In the genomic region with DNA sequence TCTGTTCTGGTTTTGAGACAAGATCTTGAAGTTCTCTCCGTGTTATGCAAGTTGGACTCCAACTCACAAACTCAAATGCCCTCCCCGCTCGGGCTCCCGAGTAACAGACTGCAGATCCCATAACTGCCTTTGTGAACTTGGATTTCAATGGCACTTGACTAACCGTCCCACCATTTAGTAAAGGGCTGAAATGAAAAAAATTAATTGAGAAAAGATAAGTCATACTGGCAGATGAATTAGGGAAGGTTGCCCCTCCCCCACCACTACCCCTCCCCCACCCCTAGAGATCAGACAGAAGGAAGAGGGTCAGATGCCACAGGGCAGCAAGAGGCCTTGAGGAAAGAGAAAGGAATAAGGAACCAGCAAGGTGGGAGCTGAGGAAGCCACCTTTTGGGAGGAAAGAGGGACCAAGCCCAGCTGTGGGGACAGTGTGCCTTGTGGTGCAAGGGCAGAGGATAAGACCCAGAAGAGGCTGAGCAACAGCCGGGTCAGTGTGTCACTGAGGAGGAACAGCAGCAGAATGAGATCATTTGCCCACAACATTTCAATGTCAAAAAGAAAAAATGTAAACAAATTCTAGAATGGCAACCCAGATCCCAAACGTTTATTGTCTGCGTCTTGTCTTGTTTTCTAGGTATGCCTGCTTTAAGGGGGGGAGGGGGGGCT, we compare ENCODE assay signal across 25 mouse cellular contexts. TPM values are rescaled to one million over a fixed set of nuclear protein-coding genes. Genes with fewer than 3 reads are reported as not detected.
DNase-seq lines count a peak whose midpoint lies in the region; ATAC-seq and TF ChIP-seq lines count a peak whose summit lies in the region.
"Had no signal": no experiment of that assay in that cellular context is flagged by ENCODE, and none has a peak within 500 bp of the region (broad histone marks: within the 10 kb centered on the region; RNA-seq: fewer than 3 reads in every experiment).

No protein-coding gene starts in this region.

- H3K9ac ChIP-seq in midbrain, postnatal 0 days (replicated peaks; ENCODE audit: low read length, poor library complexity, severe bottlenecking): no peak overlapping the region
- no peak overlapping the region for H3K9ac ChIP-seq in lung, embryonic 16.5 days (ENCODE audit: low read length)
- H3K9ac ChIP-seq: embryonic facial prominence, embryonic 12.5 days; forebrain, embryonic 15.5 days; heart, embryonic 12.5 days had no signal

- peaks cover 13% of the 10 kb centered on the region for H3K4me1 ChIP-seq in midbrain, embryonic 10.5 days
- H3K4me1 ChIP-seq in midbrain, postnatal 0 days (ENCODE audit: insufficient read depth, low read length): no peaks in the 10 kb centered on the region
- peaks cover 13% of the 10 kb centered on the region for H3K4me1 ChIP-seq in lung, embryonic 16.5 days (replicated peaks; ENCODE audit: control insufficient read depth, insufficient read depth, low read length)
- H3K4me1 ChIP-seq: forebrain, embryonic 15.5 days had no signal

- no peak overlapping the region for H3K4me2 ChIP-seq in midbrain, postnatal 0 days (ENCODE audit: low read depth, low read length, poor library complexity, severe bottlenecking)
- no peak overlapping the region for H3K4me2 ChIP-seq in lung, embryonic 16.5 days (ENCODE audit: low read depth, low read length)
- H3K4me2 ChIP-seq: embryonic facial prominence, embryonic 12.5 days; forebrain, embryonic 15.5 days; heart, embryonic 12.5 days had no signal

- 70% methylated on average over 8 of the region's 8 CpGs for WGBS in midbrain, embryonic 10.5 days
- WGBS in midbrain, postnatal 0 days: 74% methylated on average over 8 of the region's 8 CpGs
- WGBS in lung, embryonic 16.5 days: 55% methylated on average over 8 of the region's 8 CpGs

- DNase-seq in embryo, embryonic 9.5 days (ENCODE audit: extremely low spot score): peak; percentile 10
- DNase-seq in embryo, embryonic 10.5 days (ENCODE audit: low spot score): no peak
- DNase-seq in midbrain, embryonic 10.5 days (ENCODE audit: low spot score): no peak
- DNase-seq in midbrain, postnatal 0 days (ENCODE audit: low spot score): no peak
- DNase-seq in lung, postnatal 36 days: peak; percentile 4
- DNase-seq in gastrocnemius, adult 2 months: no peak
- DNase-seq in heart, adult 9 months (ENCODE audit: low spot score in 2 of 2): no peak
- DNase-seq: cerebellum, adult 18-20 months; cerebellum, adult 9-11 months; cerebellum, postnatal 36 days; embryo, embryonic 11 days; gastrocnemius, postnatal 10 days; heart, adult 18-20 months had no signal

- no peak for ATAC-seq in midbrain, postnatal 0 days (ENCODE audit: low FRiP score)
- ATAC-seq in lung, embryonic 16.5 days (ENCODE audit: low read depth): peak; percentile 72
- ATAC-seq: forebrain, embryonic 15.5 days; hindbrain, embryonic 16.5 days; inflammation-experienced regulatory T-cells, adult 6 months had no signal

- TF ChIP-seq CTCF in midbrain, postnatal 0 days (IDR thresholded peaks at IDR 0.05): no peak
- no peak for TF ChIP-seq CTCF in gastrocnemius, adult 2 months (IDR thresholded peaks at IDR 0.05)

- H3K4me3 ChIP-seq in midbrain, embryonic 10.5 days: no peak overlapping the region
- H3K4me3 ChIP-seq in midbrain, postnatal 0 days (ENCODE audit: low read depth, low read length): no peak overlapping the region
- no peak overlapping the region for H3K4me3 ChIP-seq in lung, embryonic 16.5 days (ENCODE audit: low read length)
- H3K4me3 ChIP-seq in gastrocnemius, adult 2 months: no peak overlapping the region
- H3K4me3 ChIP-seq: embryonic facial prominence, embryonic 12.5 days; forebrain, embryonic 15.5 days; heart, embryonic 12.5 days had no signal

- intact Hi-C loops in gastrocnemius, adult 2 months (cut with DNase I): no loop called here

- no peaks in the 10 kb centered on the region for H3K27me3 ChIP-seq in midbrain, embryonic 10.5 days (ENCODE audit: low read depth, poor library complexity, severe bottlenecking)
- H3K27me3 ChIP-seq in midbrain, postnatal 0 days (ENCODE audit: insufficient read depth, low read length): no peaks in the 10 kb centered on the region
- H3K27me3 ChIP-seq in lung, embryonic 16.5 days (ENCODE audit: control insufficient read depth, insufficient read depth, low read depth, low read length): no peaks in the 10 kb centered on the region
- H3K27me3 ChIP-seq: embryonic facial prominence, embryonic 12.5 days; forebrain, embryonic 15.5 days; heart, embryonic 12.5 days had no signal

- H3K36me3 ChIP-seq in midbrain, embryonic 10.5 days: no peaks in the 10 kb centered on the region
- no peaks in the 10 kb centered on the region for H3K36me3 ChIP-seq in midbrain, postnatal 0 days (ENCODE audit: insufficient read depth, low read length)
- no peaks in the 10 kb centered on the region for H3K36me3 ChIP-seq in lung, embryonic 16.5 days (ENCODE audit: control insufficient read depth, insufficient read depth, low read length)
- H3K36me3 ChIP-seq: embryonic facial prominence, embryonic 12.5 days; forebrain, embryonic 15.5 days; heart, embryonic 12.5 days had no signal

- no peaks in the 10 kb centered on the region for H3K9me3 ChIP-seq in midbrain, embryonic 10.5 days (replicated peaks)
- H3K9me3 ChIP-seq in midbrain, postnatal 0 days (ENCODE audit: low read length): no peaks in the 10 kb centered on the region
- H3K9me3 ChIP-seq in lung, embryonic 16.5 days (ENCODE audit: control insufficient read depth, low read length): no peaks in the 10 kb centered on the region
- H3K9me3 ChIP-seq: embryonic facial prominence, embryonic 12.5 days; forebrain, embryonic 15.5 days; heart, embryonic 12.5 days had no signal

- H3K27ac ChIP-seq in midbrain, embryonic 10.5 days (replicated peaks): peak overlapping the region; percentile 39
- H3K27ac ChIP-seq in midbrain, postnatal 0 days (ENCODE audit: low read depth, low read length): no peak overlapping the region
- H3K27ac ChIP-seq in lung, embryonic 16.5 days (ENCODE audit: low read length): 0 out of 2 replicates have a peak overlapping the region, but pooled peaks have one; percentile 4
- no peak overlapping the region for H3K27ac ChIP-seq in gastrocnemius, adult 2 months
- H3K27ac ChIP-seq: embryonic facial prominence, embryonic 12.5 days; forebrain, embryonic 15.5 days had no signal

RNA-seq across cellular contexts. Expression of gene Kalrn, which starts 21.4 kb away (rescaled TPM):
- 11.3 and 16.8 TPM in 2 replicates for polyA plus RNA-seq in midbrain, embryonic 10.5 days (2016; fragmentation: Nextera tagmentation; extraction: Ambion mirVana)
- total RNA-seq in midbrain, postnatal 0 days (2014; rRNA removed): 128 and 156 TPM in 2 replicates
- 18.2 and 23.6 TPM in 2 replicates for polyA plus RNA-seq in midbrain, postnatal 0 days (2015; fragmentation: Nextera tagmentation; extraction: Ambion mirVana)
- 14.0 and 16.8 TPM in 2 replicates for polyA plus RNA-seq in lung, embryonic 16.5 days (2015; fragmentation: Nextera tagmentation; extraction: Ambion mirVana)
- total RNA-seq in gastrocnemius, adult 2 months (2021): 10 to 100 TPM; 21.8 to 28.3 TPM

RNA-seq across cellular contexts. Expression of gene Ropn1, which starts 55.0 kb away (rescaled TPM):
- polyA plus RNA-seq in midbrain, embryonic 10.5 days (2016; fragmentation: Nextera tagmentation; extraction: Ambion mirVana): not detected in 2 replicates
- total RNA-seq in midbrain, postnatal 0 days (2014; rRNA removed): not detected in 2 replicates
- polyA plus RNA-seq in midbrain, postnatal 0 days (2015; fragmentation: Nextera tagmentation; extraction: Ambion mirVana): 0.20 TPM in 1 of 2 replicates, not detected in the other
- not detected in 2 replicates for polyA plus RNA-seq in lung, embryonic 16.5 days (2015; fragmentation: Nextera tagmentation; extraction: Ambion mirVana)
- total RNA-seq in gastrocnemius, adult 2 months (2021): not detected
- total RNA-seq: adrenal gland, postnatal 14 days; gastrocnemius, postnatal 10 days; gastrocnemius, postnatal 4 days; heart, adult 18-20 months; heart, postnatal 25 days; MEL had no signal
- polyA plus RNA-seq: embryonic facial prominence, embryonic 12.5 days; forebrain, embryonic 11.5 days; forebrain, embryonic 15.5 days; hindbrain, embryonic 11.5 days; hindbrain, embryonic 16.5 days; inflammation-experienced regulatory T-cells, adult 6 months had no signal

Comparison
In these comparisons a context has a peak if more than half of its experiments do, and no peak if none do; other contexts are left out.
1. DNase-seq: peak in embryo, embryonic 9.5 days (single experiment) and lung, postnatal 36 days (single experiment); none in embryo, embryonic 10.5 days (single experiment), midbrain, embryonic 10.5 days (single experiment), midbrain, postnatal 0 days (single experiment), gastrocnemius, adult 2 months (single experiment) and heart, adult 9 months (0 of 2).
2. H3K27ac ChIP-seq: peak in midbrain, embryonic 10.5 days (single experiment) and lung, embryonic 16.5 days (single experiment); none in midbrain, postnatal 0 days (single experiment) and gastrocnemius, adult 2 months (single experiment).